Mouse (Mus musculus) activated CD4-positive, CD25-positive, alpha-beta regulatory T cell (primary cell): ENCODE results near the gene Osbpl10. TPM values are rescaled to one million over a fixed set of nuclear protein-coding genes. Genes with fewer than 3 reads are reported as not detected.

Source experiments
- polyA plus RNA-seq, 2 experiments: library from polyadenylated mRNA; unstranded; fragments of 100-300 nt; shearing (Covaris generic); gene quantifications; one replicate each; pipeline ENCODE4 v1.2.1; 2017

The Osbpl10 gene
- polyA plus RNA-seq, result under 1 TPM in 1 of 2 experiments, not detected in 1; 0.37 TPM

DNA sequence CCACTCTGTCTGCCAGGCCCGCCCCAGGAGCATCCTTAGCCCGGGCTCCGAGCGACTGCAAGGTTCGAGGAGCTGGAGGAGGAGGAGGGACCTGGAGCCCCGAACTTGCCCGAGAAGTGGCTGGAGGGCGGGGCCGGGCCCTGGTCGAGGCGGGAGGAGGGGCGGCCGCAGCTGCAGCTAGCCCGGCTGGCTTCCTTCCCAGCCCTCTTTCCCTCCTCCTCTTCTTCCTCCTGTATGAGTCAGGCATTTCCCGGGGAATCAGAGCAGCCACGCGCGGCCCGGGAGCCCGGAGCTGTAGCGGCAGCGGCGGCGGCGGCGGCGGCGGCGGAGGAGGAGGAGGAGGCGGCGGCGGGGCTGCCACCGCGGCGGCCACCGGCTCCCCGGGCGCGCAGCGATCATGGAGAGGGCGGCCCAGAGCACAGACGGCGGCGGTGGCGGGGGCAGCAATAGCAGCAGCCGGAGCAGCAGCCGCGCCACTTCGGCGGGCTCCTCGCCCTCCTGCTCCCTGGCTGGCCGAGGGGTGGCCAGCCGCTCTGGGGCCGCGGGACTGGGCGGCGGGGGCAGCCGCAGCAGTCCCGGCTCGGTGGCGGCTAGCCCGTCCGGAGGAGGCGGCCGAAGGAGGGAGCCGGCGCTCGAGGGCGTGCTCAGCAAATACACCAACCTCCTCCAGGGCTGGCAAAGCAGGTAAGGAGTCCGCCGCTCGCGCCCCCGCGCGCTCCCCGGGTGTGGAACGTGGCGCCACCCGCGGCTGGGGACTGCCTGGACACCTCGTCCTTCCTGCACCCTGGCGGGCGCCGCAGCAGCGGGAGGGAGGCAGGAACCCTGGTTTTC, at the start of gene Osbpl10:
TSS of gene Osbpl10 (plus strand) at position 289 of the 831 bp plus-strand sequence.

DNA sequence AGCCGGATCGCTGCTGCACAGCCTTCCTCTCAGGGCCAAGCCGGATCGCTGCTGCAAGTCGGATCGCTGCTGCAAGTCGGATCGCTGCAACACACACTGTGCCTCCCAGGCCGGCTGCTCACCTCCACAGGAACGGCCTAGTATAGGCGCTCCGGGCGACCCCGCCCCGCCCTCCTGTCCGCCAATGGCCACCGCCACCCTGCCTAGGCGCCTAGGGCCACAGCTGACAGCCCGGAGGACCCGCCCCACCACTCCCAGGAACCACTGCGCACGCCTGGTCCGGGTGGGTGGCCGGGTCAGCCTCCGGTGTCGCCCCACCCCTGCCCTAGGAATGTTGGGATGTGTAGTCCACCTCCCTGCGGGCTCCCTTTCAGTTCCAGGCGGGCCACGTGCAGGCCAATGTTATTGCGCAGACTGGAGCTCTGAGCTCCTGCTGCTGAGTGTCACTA, 44.6 kb upstream of the Osbpl10 start, which contains the start of gene Gpd1l:
TSS of gene Gpd1l (minus strand) at position 265 of the 449 bp plus-strand sequence.

DNA sequence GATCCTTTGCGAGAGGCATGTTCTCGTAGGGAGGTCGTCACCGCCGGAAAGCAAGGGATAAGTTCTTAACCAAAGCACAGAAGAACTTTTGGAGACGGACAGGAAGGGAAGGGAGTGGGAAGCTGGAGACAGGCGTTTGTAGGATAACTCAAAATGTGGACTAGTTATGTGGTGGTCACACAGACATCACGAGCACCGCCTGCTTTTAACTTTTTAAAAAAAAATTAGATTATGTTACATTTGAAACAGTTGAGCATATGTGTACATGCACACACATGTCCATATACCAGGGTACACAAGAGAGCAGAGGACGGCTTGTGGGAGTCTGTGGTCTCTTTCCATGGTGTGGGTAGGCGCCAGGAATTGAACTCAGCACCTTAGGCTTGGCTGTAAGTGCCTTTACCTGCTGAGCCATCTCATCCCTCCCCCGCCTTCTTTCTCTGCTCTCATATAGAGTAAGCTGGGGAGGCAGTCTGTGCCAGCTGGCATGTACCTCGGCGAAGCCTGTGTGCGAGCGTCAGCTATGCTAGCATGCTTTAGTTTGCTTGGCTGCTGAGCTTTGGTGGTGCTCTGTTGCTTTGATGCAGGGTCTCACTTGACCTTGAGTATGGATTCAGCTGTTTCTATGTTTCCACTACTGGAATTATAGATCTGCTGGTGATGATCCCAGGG, 4.5 kb downstream of the Osbpl10 start, which contains the start of gene Rps27rt:
TSS of gene Rps27rt (minus strand) at position 51 of the 672 bp plus-strand sequence.

Other genes starting within 250 kb of the Osbpl10 start
- 100 to 1,000 TPM; 169 to 197 TPM for gene Cmtm6, start 247.5 kb upstream of the Osbpl10 start, polyA plus RNA-seq
- 100 to 1,000 TPM; 133 to 354 TPM for gene Cmtm7, start 196.7 kb upstream of the Osbpl10 start, polyA plus RNA-seq
- gene Cmtm8, start 134.4 kb upstream of the Osbpl10 start, polyA plus RNA-seq, result under 1 TPM in 1 of 2 experiments, not detected in 1; 0.49 TPM
- 10 to 100 TPM; 29.7 to 40.4 TPM for gene Gpd1l, start 44.6 kb upstream of the Osbpl10 start, polyA plus RNA-seq
- 1,000 to 10,000 TPM; 1,954 to 3,347 TPM for gene Rps27rt, start 4.2 kb downstream of the Osbpl10 start, polyA plus RNA-seq